Mouse (Mus musculus) MEL (cell line): Measurements from ENCODE around the gene Clec16a. TPM values are rescaled to one million over a fixed set of nuclear protein-coding genes. Genes with fewer than 3 reads are reported as not detected.

Experiments
- DNase-seq: peaks from one replicate; pipeline ENCODE4 v3.0.0; 2011; ENCODE audit warnings: low read depth, low spot score
- H3K27ac ChIP-seq: 2 replicates; pipeline ENCODE4 v1.5.1; 2012; ENCODE audit warnings: low read depth, mild to moderate bottlenecking, control low read depth, low read length, moderate library complexity; ENCODE audit not compliant: control insufficient read depth
- H3K27me3 ChIP-seq, 2 experiments: fragments of 150-350 bp in 1 of 2; sonication (generic) in 1 of 2; 2 replicates each; pipeline ENCODE4 v1.6.1; 2012; ENCODE audit warnings: low read length in 2 of 2, mild to moderate bottlenecking in 2 of 2, improper control_type of control experiment in 1 of 2, moderate library complexity in 1 of 2; ENCODE audit not compliant: insufficient read depth in 2 of 2, control insufficient read depth in 1 of 2
- H3K36me3 ChIP-seq, 2 experiments: 2 replicates each; pipeline ENCODE4 v1.6.1; 2012 to 2014; ENCODE audit warnings: low read length in 2 of 2, improper control_type of control experiment in 1 of 2, inconsistent platforms in 1 of 2, mild to moderate bottlenecking in 1 of 2; ENCODE audit not compliant: insufficient read depth in 2 of 2, control insufficient read depth in 1 of 2
- H3K4me1 ChIP-seq, 2 experiments: fragments of 150-350 bp in 1 of 2; sonication (generic) in 1 of 2; 2 replicates each; pipeline ENCODE4 v1.6.1; 2012; ENCODE audit warnings: low read length in 2 of 2, improper control_type of control experiment in 1 of 2, mild to moderate bottlenecking in 1 of 2; ENCODE audit not compliant: insufficient read depth in 2 of 2, control insufficient read depth in 1 of 2
- H3K4me3 ChIP-seq, 2 experiments: fragments of 150-350 bp in 1 of 2; sonication (generic) in 1 of 2; 2 replicates each; pipeline ENCODE4 v1.5.1; 2012; ENCODE audit warnings: low read depth in 2 of 2, low read length in 2 of 2, mild to moderate bottlenecking in 2 of 2, moderate library complexity in 2 of 2, control low read depth in 1 of 2, improper control_type of control experiment in 1 of 2; ENCODE audit not compliant: control insufficient read depth in 1 of 2, insufficient read depth in 1 of 2
- H3K79me2 ChIP-seq: 2 replicates; pipeline ENCODE4 v1.6.1; 2012; ENCODE audit warnings: mild to moderate bottlenecking, low read length, moderate library complexity; ENCODE audit not compliant: control insufficient read depth, poor library complexity, insufficient read depth
- H3K9ac ChIP-seq: 2 replicates; pipeline ENCODE4 v1.6.1; 2012; ENCODE audit warnings: low read depth, mild to moderate bottlenecking, control low read depth, low read length, moderate library complexity; ENCODE audit not compliant: control insufficient read depth, poor library complexity, severe bottlenecking
- H3K9me3 ChIP-seq: fragments of 150-350 bp; sonication (generic); replicated peaks from 2 replicates; pipeline ENCODE4 v1.6.1; 2012; ENCODE audit warnings: mild to moderate bottlenecking, low read length, improper control_type of control experiment, moderate library complexity; ENCODE audit not compliant: insufficient read depth
- BHLHE40 ChIP-seq: IDR thresholded peaks from 2 replicates; pipeline ENCODE4 v1.6.1; 2012; ENCODE audit warnings: low read depth, mild to moderate bottlenecking, inconsistent platforms, low read length, improper control_type of control experiment, borderline replicate concordance
- CHD2 ChIP-seq: IDR thresholded peaks from 2 replicates; pipeline ENCODE4 v1.6.1; 2011; ENCODE audit warnings: low read length, improper control_type of control experiment
- E2F4 ChIP-seq: IDR thresholded peaks from 2 replicates; pipeline ENCODE4 v1.6.1; 2011; ENCODE audit warnings: low read depth, low read length, improper control_type of control experiment, borderline replicate concordance
- ELF1 ChIP-seq: IDR thresholded peaks from 2 replicates; pipeline ENCODE4 v1.6.1; 2014; ENCODE audit warnings: low read depth, mild to moderate bottlenecking, inconsistent platforms, low read length, improper control_type of control experiment, moderate library complexity
- EP300 ChIP-seq, 2 experiments: IDR thresholded peaks; 2 replicates each; pipeline ENCODE4 v1.6.1; 2011; ENCODE audit warnings: improper control_type of control experiment in 2 of 2, low read length in 2 of 2, low read depth in 1 of 2, mild to moderate bottlenecking in 1 of 2
- ETS1 ChIP-seq: IDR thresholded peaks from 2 replicates; pipeline ENCODE4 v1.6.1; 2012; ENCODE audit warnings: low read depth, mild to moderate bottlenecking, inconsistent platforms, low read length, improper control_type of control experiment, moderate library complexity
- GATA1 ChIP-seq: IDR thresholded peaks from 2 replicates; pipeline ENCODE4 v1.6.1; 2011; ENCODE audit warnings: low read depth, low read length, improper control_type of control experiment
- KAT2A ChIP-seq: conservative IDR thresholded peaks from 2 replicates; pipeline ENCODE4 v1.6.1; 2012; ENCODE audit warnings: low read depth, low read length, improper control_type of control experiment, inconsistent platforms
- MAFK ChIP-seq: IDR thresholded peaks from 2 replicates; pipeline ENCODE4 v1.6.1; 2011; ENCODE audit warnings: low read depth, mild to moderate bottlenecking, low read length, improper control_type of control experiment, borderline replicate concordance
- MAX ChIP-seq: IDR thresholded peaks from 2 replicates; pipeline ENCODE4 v1.6.1; 2011; ENCODE audit warnings: low read length, improper control_type of control experiment
- MEF2A ChIP-seq: IDR thresholded peaks from 2 replicates; pipeline ENCODE4 v1.6.1; 2014; ENCODE audit warnings: low read depth, mild to moderate bottlenecking, inconsistent platforms, low read length, improper control_type of control experiment; ENCODE audit not compliant: poor library complexity, insufficient replicate concordance, severe bottlenecking; ENCODE audit errors: extremely low read depth
- MXI1 ChIP-seq: IDR thresholded peaks from 2 replicates; pipeline ENCODE4 v1.6.1; 2011; ENCODE audit warnings: mild to moderate bottlenecking, low read depth, low read length, improper control_type of control experiment
- MYB ChIP-seq: IDR thresholded peaks from 2 replicates; pipeline ENCODE4 v1.6.1; 2011; ENCODE audit warnings: mild to moderate bottlenecking, low read depth, low read length, improper control_type of control experiment
- MYC ChIP-seq: IDR thresholded peaks from 2 replicates; pipeline ENCODE4 v1.6.1; 2011; ENCODE audit warnings: low read depth, mild to moderate bottlenecking, low read length, improper control_type of control experiment, moderate library complexity
- NELFE ChIP-seq: IDR thresholded peaks from 2 replicates; pipeline ENCODE4 v1.6.1; 2011; ENCODE audit warnings: low read depth, low read length, improper control_type of control experiment
- NRF1 ChIP-seq: IDR thresholded peaks from 2 replicates; pipeline ENCODE4 v1.6.1; 2014; ENCODE audit warnings: low read depth, mild to moderate bottlenecking, inconsistent platforms, low read length, improper control_type of control experiment, moderate library complexity; ENCODE audit not compliant: poor library complexity, insufficient read depth, severe bottlenecking
- POLR2A ChIP-seq, 2 experiments: IDR thresholded peaks; 2 replicates each; pipeline ENCODE4 v1.6.1; 2011 to 2012; ENCODE audit warnings: low read length in 2 of 2, mild to moderate bottlenecking in 2 of 2, control low read depth in 1 of 2, improper control_type of control experiment in 1 of 2, low read depth in 1 of 2, moderate library complexity in 1 of 2; ENCODE audit not compliant: control insufficient read depth in 1 of 2, insufficient read depth in 1 of 2, poor library complexity in 1 of 2
- POLR2AphosphoS5 ChIP-seq: IDR thresholded peaks from 2 replicates; pipeline ENCODE4 v1.6.1; 2012; ENCODE audit warnings: low read depth, borderline replicate concordance, mild to moderate bottlenecking, inconsistent platforms, low read length, moderate library complexity, mixed read lengths
- RAD21 ChIP-seq: IDR thresholded peaks from 2 replicates; pipeline ENCODE4 v1.6.1; 2011; ENCODE audit warnings: mild to moderate bottlenecking, low read depth, low read length, improper control_type of control experiment
- RCOR1 ChIP-seq: IDR thresholded peaks from 2 replicates; pipeline ENCODE4 v1.6.1; 2012; ENCODE audit warnings: low read depth, mild to moderate bottlenecking, inconsistent platforms, low read length, improper control_type of control experiment
- SMC3 ChIP-seq: IDR thresholded peaks from 2 replicates; pipeline ENCODE4 v1.6.1; 2011; ENCODE audit warnings: low read depth, low read length, improper control_type of control experiment
- TCF12 ChIP-seq: IDR thresholded peaks from 2 replicates; pipeline ENCODE4 v1.6.1; 2014; ENCODE audit warnings: low read depth, mild to moderate bottlenecking, inconsistent platforms, low read length, improper control_type of control experiment, moderate library complexity
- USF1 ChIP-seq: IDR thresholded peaks from 2 replicates; pipeline ENCODE4 v1.6.1; 2014; ENCODE audit warnings: low read depth, mild to moderate bottlenecking, inconsistent platforms, low read length, improper control_type of control experiment, moderate library complexity
- USF2 ChIP-seq, 2 experiments: IDR thresholded peaks; 2 replicates each; pipeline ENCODE4 v1.6.1; 2011 to 2012; ENCODE audit warnings: improper control_type of control experiment in 2 of 2, low read length in 2 of 2, borderline replicate concordance in 1 of 2, inconsistent platforms in 1 of 2, low read depth in 1 of 2, mild to moderate bottlenecking in 1 of 2; ENCODE audit not compliant: insufficient read depth in 1 of 2
- ZC3H11A ChIP-seq: IDR thresholded peaks from 2 replicates; pipeline ENCODE4 v1.6.1; 2012; ENCODE audit warnings: low read depth, mild to moderate bottlenecking, inconsistent platforms, low read length, improper control_type of control experiment
- ZKSCAN1 ChIP-seq: IDR thresholded peaks from 2 replicates; pipeline ENCODE4 v1.6.1; 2012; ENCODE audit warnings: low read depth, mild to moderate bottlenecking, inconsistent platforms, low read length, improper control_type of control experiment, moderate library complexity
- ZMIZ1 ChIP-seq: IDR thresholded peaks from 2 replicates; pipeline ENCODE4 v1.6.1; 2012; ENCODE audit warnings: low read depth, mild to moderate bottlenecking, inconsistent platforms, low read length, improper control_type of control experiment, moderate library complexity
- polyA plus RNA-seq, 2 experiments: library from polyadenylated mRNA; stranded (reverse) in 1 of 2; unstranded in 1 of 2; fragments of >175 nt in 1 of 2; fragments of >200 nt in 1 of 2; gene quantifications; 2 replicates each; pipeline versions ENCODE4 v1.2.1 to v1.2.4; 2012; ENCODE audit warnings: low replicate concordance in 2 of 2, low read depth in 1 of 2; ENCODE audit not compliant: insufficient read length in 2 of 2, insufficient read depth in 1 of 2, missing spikeins in 1 of 2
- total RNA-seq: library from RNA; depleted of rRNA; stranded (reverse); fragments of 300-350 nt; gene quantifications from 2 replicates; pipeline ENCODE4 v1.2.3, GENCODE M21; 2012

Gene Clec16a
- total and polyA plus RNA-seq, 3 experiments: 10.4 to 49.3 (median 22.1) TPM

DNA sequence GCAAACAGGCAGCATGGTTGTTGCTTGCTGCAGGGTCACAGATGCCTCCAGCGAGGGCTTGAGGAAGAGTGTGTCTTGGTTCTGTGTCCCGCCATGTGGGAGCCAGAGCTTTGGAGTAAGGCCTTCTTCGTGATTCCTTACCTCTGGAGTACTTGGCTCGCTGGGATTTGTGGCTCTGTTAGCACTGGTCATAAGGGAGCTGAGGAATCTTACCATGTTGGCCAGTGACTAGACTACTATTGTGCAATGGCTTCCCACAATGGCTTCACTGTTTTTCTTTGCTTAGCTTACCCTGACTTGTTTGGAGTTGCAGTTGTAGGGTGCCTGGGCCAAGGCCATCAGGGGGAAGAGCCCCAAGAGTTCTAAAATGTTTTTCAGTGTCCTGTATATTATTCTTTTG is 30.8 kb downstream of the Clec16a start:
- DNase-seq: no peak
- H3K9me3 ChIP-seq: no peaks in the 10 kb centered on the region
- no peaks in the 10 kb centered on the region for H3K4me1 ChIP-seq
- H3K79me2 ChIP-seq: no peaks in the 10 kb centered on the region
- no peaks in the 10 kb centered on the region for H3K27me3 ChIP-seq
- H3K27ac ChIP-seq: no peak overlapping the region
- no peak for TF ChIP-seq TCF12
- no peak for TF ChIP-seq USF2 (IDR thresholded peaks at IDR 0.05; ENCODE audit: borderline replicate concordance in 1 of 2, insufficient read depth in 1 of 2, low read depth in 1 of 2, low read length in 2 of 2)
- TF ChIP-seq ELF1: no peak
- TF ChIP-seq RCOR1: no peak
- no peak for TF ChIP-seq BHLHE40
- TF ChIP-seq NELFE: no peak
- TF ChIP-seq RAD21: no peak
- no peak for TF ChIP-seq KAT2A
- no peak for TF ChIP-seq POLR2AphosphoS5
- no peak for TF ChIP-seq POLR2A (IDR thresholded peaks at IDR 0.05; ENCODE audit: control insufficient read depth in 1 of 2, insufficient read depth in 1 of 2, low read depth in 1 of 2, low read length in 2 of 2, poor library complexity in 1 of 2)
- no peak for TF ChIP-seq GATA1
- TF ChIP-seq ZKSCAN1: no peak
- TF ChIP-seq E2F4: no peak
- TF ChIP-seq EP300 (IDR thresholded peaks at IDR 0.05; ENCODE audit: low read depth in 1 of 2, low read length in 2 of 2): no peak
- H3K36me3 ChIP-seq: no peaks in the 10 kb centered on the region; a peak in 1 of 4 replicates
- H3K4me3 ChIP-seq: no peak overlapping the region
- H3K9ac ChIP-seq: no peak overlapping the region

DNA sequence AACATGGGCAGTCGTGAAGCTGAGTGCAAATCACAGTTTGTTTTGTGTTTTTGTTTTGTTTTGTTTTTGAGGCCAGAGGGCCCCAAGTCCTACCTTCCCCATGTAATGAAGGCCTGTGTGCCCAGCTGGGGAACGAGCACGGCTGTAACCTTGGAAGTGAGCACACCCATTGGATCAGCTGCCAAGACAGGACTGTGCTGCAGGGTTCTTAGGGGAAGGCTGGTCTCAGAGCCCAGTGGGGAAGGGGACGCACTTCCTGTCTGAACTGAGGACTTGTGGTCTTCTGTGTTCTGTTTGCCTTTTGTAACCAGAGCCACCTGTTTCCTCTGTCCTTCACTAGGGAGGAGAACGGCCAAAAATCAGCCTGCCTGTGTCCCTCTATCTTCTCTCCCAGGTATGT is 32.4 kb downstream of the Clec16a start:
- TF ChIP-seq ZMIZ1 (no peak), ETS1 (no peak), MYC (no peak), SMC3 (no peak), CHD2 (no peak), ZKSCAN1 (no peak), ELF1 (no peak), RCOR1 (no peak), MXI1 (no peak), GATA1 (no peak), MAFK (no peak), MYB (no peak), MEF2A (no peak), USF1 (no peak), ZC3H11A (no peak), E2F4 (no peak), MAX (no peak), NRF1 (no peak)
- H3K4me1 ChIP-seq: no peaks in the 10 kb centered on the region
- no peak overlapping the region for H3K9ac ChIP-seq
- H3K9me3 ChIP-seq: no peaks in the 10 kb centered on the region
- no peak overlapping the region for H3K4me3 ChIP-seq
- H3K27ac ChIP-seq: no peak overlapping the region
- no peaks in the 10 kb centered on the region for H3K79me2 ChIP-seq
- H3K27me3 ChIP-seq: no peaks in the 10 kb centered on the region
- DNase-seq: no peak
- no peaks in the 10 kb centered on the region; a peak in 1 of 4 replicates for H3K36me3 ChIP-seq
